In the genomic region with DNA sequence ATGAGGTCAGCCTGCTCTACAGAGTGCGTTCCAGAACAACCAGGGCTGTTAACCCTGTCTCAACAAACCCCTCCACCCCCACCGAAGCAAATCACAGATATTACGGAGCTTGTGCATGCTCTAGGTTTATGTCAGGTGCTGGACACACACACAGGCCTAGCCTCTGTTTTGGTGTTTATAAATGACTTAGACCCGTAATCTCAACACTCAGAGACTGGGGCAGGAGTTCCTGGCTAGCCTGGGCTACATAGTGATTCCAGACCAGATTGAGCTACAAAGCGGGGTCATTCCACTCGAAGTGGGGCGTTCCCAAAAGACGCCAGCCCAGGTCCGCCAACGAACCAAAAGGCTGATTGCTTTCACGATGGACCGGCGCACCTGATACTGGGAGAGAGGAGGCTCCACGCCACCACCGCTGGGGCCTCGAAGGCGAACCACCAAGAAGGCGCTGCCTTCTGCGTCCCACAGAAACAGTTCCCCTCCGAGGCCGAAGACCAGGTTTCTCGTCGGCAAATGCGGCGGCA, we compare ENCODE assay signal across 8 mouse cellular contexts. TPM values are rescaled to one million over a fixed set of nuclear protein-coding genes. Genes with fewer than 3 reads are reported as not detected.
DNase-seq lines count a peak whose midpoint lies in the region; ATAC-seq and TF ChIP-seq lines count a peak whose summit lies in the region.

No protein-coding gene starts in this region.

- no peaks in the 10 kb centered on the region for H3K9me3 ChIP-seq in kidney, embryonic 16.5 days (ENCODE audit: low read length)
- no peaks in the 10 kb centered on the region for H3K9me3 ChIP-seq in forebrain, embryonic 13.5 days (replicated peaks)
- no peaks in the 10 kb centered on the region for H3K9me3 ChIP-seq in liver, embryonic 11.5 days (ENCODE audit: control insufficient read depth, low read length)
- H3K9me3 ChIP-seq in stomach, embryonic 16.5 days (replicated peaks; ENCODE audit: control insufficient read depth, low read length), result no peaks in the 10 kb centered on the region

- DNase-seq in kidney, postnatal 10 days, result no peak
- no peak for DNase-seq in liver, embryonic 11.5 days (ENCODE audit: low spot score)
- DNase-seq in frontal cortex, adult 2 months (ENCODE audit: extremely low spot score in 1 of 2, low spot score in 1 of 2), result no peak

- peaks cover 28% of the 10 kb centered on the region for H3K36me3 ChIP-seq in kidney, embryonic 16.5 days (ENCODE audit: insufficient read depth, low read length)
- peaks cover 44% of the 10 kb centered on the region for H3K36me3 ChIP-seq in forebrain, embryonic 13.5 days (ENCODE audit: poor library complexity, severe bottlenecking)
- H3K36me3 ChIP-seq in liver, embryonic 11.5 days (ENCODE audit: control insufficient read depth, insufficient read depth, low read length), result peaks cover 10% of the 10 kb centered on the region; the same call in 1 of the 2 replicates
- peaks cover 15% of the 10 kb centered on the region for H3K36me3 ChIP-seq in stomach, embryonic 16.5 days (ENCODE audit: control insufficient read depth, insufficient read depth, low read length)

- H3K4me3 ChIP-seq in kidney, embryonic 16.5 days (ENCODE audit: low read length), result peak overlapping the region; percentile 73
- H3K4me3 ChIP-seq in bone marrow, adult 2 months (replicated peaks; ENCODE audit: control insufficient read depth, low read depth, low read length), result peak overlapping the region; percentile 92
- H3K4me3 ChIP-seq in forebrain, embryonic 13.5 days, result peak overlapping the region; percentile 71
- peak overlapping the region; percentile 89 for H3K4me3 ChIP-seq in liver, embryonic 11.5 days (ENCODE audit: low read depth, low read length)
- H3K4me3 ChIP-seq in stomach, embryonic 16.5 days (replicated peaks; ENCODE audit: low read length), result peak overlapping the region; percentile 73

- peak overlapping the region; percentile 91 for H3K4me2 ChIP-seq in kidney, embryonic 16.5 days (replicated peaks; ENCODE audit: low read depth, low read length)
- H3K4me2 ChIP-seq in forebrain, embryonic 13.5 days, result peak overlapping the region; percentile 88
- H3K4me2 ChIP-seq in liver, embryonic 11.5 days, result peak overlapping the region; percentile 79
- peak overlapping the region; percentile 95 for H3K4me2 ChIP-seq in stomach, embryonic 16.5 days (ENCODE audit: low read depth, low read length)

- 0 out of 2 replicates have a peak, but pooled peaks have one; percentile 5 for ATAC-seq in kidney, embryonic 16.5 days (ENCODE audit: low FRiP score, low TSS enrichment)
- ATAC-seq in forebrain, embryonic 13.5 days, result peak; percentile 26
- ATAC-seq in liver, embryonic 11.5 days (replicated peaks; ENCODE audit: low FRiP score), result no peak
- peak; percentile 3; the same call in 1 of the 2 replicates for ATAC-seq in stomach, embryonic 16.5 days (ENCODE audit: insufficient read depth, low FRiP score)
- no peak for ATAC-seq in activated CD4-positive, CD25-positive, alpha-beta regulatory T cell, adult 4 months

- no peak for TF ChIP-seq POLR2A in bone marrow, adult 2 months (IDR thresholded peaks at IDR 0.05; ENCODE audit: borderline replicate concordance, control insufficient read depth, low read depth, low read length)

- under 1% methylated on average over 25 of the region's 25 CpGs for WGBS in kidney, embryonic 16.5 days
- under 1% methylated on average over 25 of the region's 25 CpGs for WGBS in bone marrow, adult 2 months
- under 1% methylated on average over 25 of the region's 25 CpGs for WGBS in forebrain, embryonic 13.5 days
- 1% methylated on average over 25 of the region's 25 CpGs for WGBS in liver, embryonic 11.5 days
- under 1% methylated on average over 25 of the region's 25 CpGs for WGBS in stomach, embryonic 16.5 days

- peak overlapping the region; percentile 69 for H3K27ac ChIP-seq in kidney, embryonic 16.5 days (ENCODE audit: low read length)
- H3K27ac ChIP-seq in bone marrow, adult 2 months (ENCODE audit: control insufficient read depth, insufficient read depth, low read depth, low read length, poor library complexity), result peak overlapping the region; percentile 79
- peak overlapping the region; percentile 80 for H3K27ac ChIP-seq in forebrain, embryonic 13.5 days
- H3K27ac ChIP-seq in liver, embryonic 11.5 days (ENCODE audit: low read depth, low read length), result peak overlapping the region; percentile 77
- peak overlapping the region; percentile 86 for H3K27ac ChIP-seq in stomach, embryonic 16.5 days (ENCODE audit: low read length)

- no peak for TF ChIP-seq CTCF in bone marrow, adult 2 months (IDR thresholded peaks at IDR 0.05; ENCODE audit: control insufficient read depth, insufficient read depth, low read length)

- peak overlapping the region; percentile 85 for H3K9ac ChIP-seq in kidney, embryonic 16.5 days (replicated peaks; ENCODE audit: low read length)
- peak overlapping the region; percentile 81 for H3K9ac ChIP-seq in forebrain, embryonic 13.5 days
- H3K9ac ChIP-seq in liver, embryonic 11.5 days (ENCODE audit: low read depth, low read length), result peak overlapping the region; percentile 89
- peak overlapping the region; percentile 84 for H3K9ac ChIP-seq in stomach, embryonic 16.5 days (ENCODE audit: low read length)

- peaks cover 16% of the 10 kb centered on the region for H3K4me1 ChIP-seq in kidney, embryonic 16.5 days (ENCODE audit: insufficient read depth, low read length)
- H3K4me1 ChIP-seq in bone marrow, adult 2 months (ENCODE audit: control insufficient read depth, insufficient read depth, low read length), result peaks cover 3% of the 10 kb centered on the region; the same call in 1 of the 2 replicates
- H3K4me1 ChIP-seq in forebrain, embryonic 13.5 days, result peaks cover 24% of the 10 kb centered on the region
- peaks cover 3% of the 10 kb centered on the region; the same call in 1 of the 2 replicates for H3K4me1 ChIP-seq in liver, embryonic 11.5 days (replicated peaks; ENCODE audit: control insufficient read depth, insufficient read depth, low read length)
- peaks cover 16% of the 10 kb centered on the region for H3K4me1 ChIP-seq in stomach, embryonic 16.5 days (ENCODE audit: control insufficient read depth, insufficient read depth, low read length)

- H3K27me3 ChIP-seq in kidney, embryonic 16.5 days (ENCODE audit: insufficient read depth, low read length), result no peaks in the 10 kb centered on the region
- no peaks in the 10 kb centered on the region for H3K27me3 ChIP-seq in forebrain, embryonic 13.5 days
- H3K27me3 ChIP-seq in liver, embryonic 11.5 days (replicated peaks; ENCODE audit: control insufficient read depth, insufficient read depth, low read length), result no peaks in the 10 kb centered on the region
- no peaks in the 10 kb centered on the region for H3K27me3 ChIP-seq in stomach, embryonic 16.5 days (ENCODE audit: control insufficient read depth, insufficient read depth, low read length)

RNA-seq across cellular contexts. Expression of a gene that starts 0.4 kb away (rescaled TPM):
- 136 and 142 TPM in 2 replicates for polyA plus RNA-seq in kidney, embryonic 16.5 days (2015; fragmentation: Nextera tagmentation; extraction: Ambion mirVana)
- 40.0 and 63.1 TPM in 2 replicates for polyA plus RNA-seq in bone marrow, adult 2 months (2011; ENCODE audit: insufficient read depth, insufficient read length, low replicate concordance, missing spikeins)
- polyA plus RNA-seq in forebrain, embryonic 13.5 days (2015; fragmentation: Nextera tagmentation; extraction: Ambion mirVana), result 153 and 162 TPM in 2 replicates
- 125 and 144 TPM in 2 replicates for polyA plus RNA-seq in liver, embryonic 11.5 days (2014; fragmentation: Nextera tagmentation; extraction: Ambion mirVana)
- 107 and 116 TPM in 2 replicates for polyA plus RNA-seq in stomach, embryonic 16.5 days (2015; fragmentation: Nextera tagmentation; extraction: Ambion mirVana)
- 10 to 100 TPM; 65.6 to 75.9 TPM for polyA plus RNA-seq in activated CD4-positive, CD25-positive, alpha-beta regulatory T cell, adult 4 months (2017; shearing (Covaris generic))
- polyA plus RNA-seq in frontal cortex, adult 2 months (2012; rRNA removed), result 75.2 and 86.2 TPM in 2 replicates

RNA-seq across cellular contexts. Expression of a gene that starts 0.7 kb away (rescaled TPM):
- 70.7 and 83.0 TPM in 2 replicates for polyA plus RNA-seq in kidney, embryonic 16.5 days (2015; fragmentation: Nextera tagmentation; extraction: Ambion mirVana)
- 51.8 and 149 TPM in 2 replicates for polyA plus RNA-seq in bone marrow, adult 2 months (2011; ENCODE audit: insufficient read depth, insufficient read length, low replicate concordance, missing spikeins)
- polyA plus RNA-seq in forebrain, embryonic 13.5 days (2015; fragmentation: Nextera tagmentation; extraction: Ambion mirVana), result 92.5 and 96.0 TPM in 2 replicates
- polyA plus RNA-seq in liver, embryonic 11.5 days (2014; fragmentation: Nextera tagmentation; extraction: Ambion mirVana), result 111 and 124 TPM in 2 replicates
- 66.1 and 72.2 TPM in 2 replicates for polyA plus RNA-seq in stomach, embryonic 16.5 days (2015; fragmentation: Nextera tagmentation; extraction: Ambion mirVana)
- 10 to 100 TPM; 49.9 to 74.5 TPM for polyA plus RNA-seq in activated CD4-positive, CD25-positive, alpha-beta regulatory T cell, adult 4 months (2017; shearing (Covaris generic))
- polyA plus RNA-seq in frontal cortex, adult 2 months (2012; rRNA removed), result 58.9 and 63.3 TPM in 2 replicates

RNA-seq across cellular contexts. Expression of a gene that starts 13.5 kb away (rescaled TPM):
- polyA plus RNA-seq in kidney, embryonic 16.5 days (2015; fragmentation: Nextera tagmentation; extraction: Ambion mirVana), result 277 and 287 TPM in 2 replicates
- polyA plus RNA-seq in bone marrow, adult 2 months (2011; ENCODE audit: insufficient read depth, insufficient read length, low replicate concordance, missing spikeins), result 70.2 and 84.8 TPM in 2 replicates
- 229 and 242 TPM in 2 replicates for polyA plus RNA-seq in forebrain, embryonic 13.5 days (2015; fragmentation: Nextera tagmentation; extraction: Ambion mirVana)
- 568 and 569 TPM in 2 replicates for polyA plus RNA-seq in liver, embryonic 11.5 days (2014; fragmentation: Nextera tagmentation; extraction: Ambion mirVana)
- polyA plus RNA-seq in stomach, embryonic 16.5 days (2015; fragmentation: Nextera tagmentation; extraction: Ambion mirVana), result 211 and 239 TPM in 2 replicates
- polyA plus RNA-seq in activated CD4-positive, CD25-positive, alpha-beta regulatory T cell, adult 4 months (2017; shearing (Covaris generic)), result 10 to 100 TPM; 18.4 to 22.1 TPM
- polyA plus RNA-seq in frontal cortex, adult 2 months (2012; rRNA removed), result 79.9 and 94.5 TPM in 2 replicates

RNA-seq across cellular contexts. Expression of a gene that starts 34.9 kb away (rescaled TPM):
- 23.9 TPM in 2 replicates for polyA plus RNA-seq in kidney, embryonic 16.5 days (2015; fragmentation: Nextera tagmentation; extraction: Ambion mirVana)
- polyA plus RNA-seq in bone marrow, adult 2 months (2011; ENCODE audit: insufficient read depth, insufficient read length, low replicate concordance, missing spikeins), result 4.8 and 11.3 TPM in 2 replicates
- 11.9 and 14.8 TPM in 2 replicates for polyA plus RNA-seq in forebrain, embryonic 13.5 days (2015; fragmentation: Nextera tagmentation; extraction: Ambion mirVana)
- polyA plus RNA-seq in liver, embryonic 11.5 days (2014; fragmentation: Nextera tagmentation; extraction: Ambion mirVana), result 24.2 and 26.6 TPM in 2 replicates
- 16.4 and 16.5 TPM in 2 replicates for polyA plus RNA-seq in stomach, embryonic 16.5 days (2015; fragmentation: Nextera tagmentation; extraction: Ambion mirVana)
- polyA plus RNA-seq in activated CD4-positive, CD25-positive, alpha-beta regulatory T cell, adult 4 months (2017; shearing (Covaris generic)), result 1 to 10 TPM; 5.2 to 5.7 TPM
- 23.8 and 26.1 TPM in 2 replicates for polyA plus RNA-seq in frontal cortex, adult 2 months (2012; rRNA removed)

RNA-seq across cellular contexts. Expression of a gene that starts 50.1 kb away (rescaled TPM):
- 44.8 and 45.2 TPM in 2 replicates for polyA plus RNA-seq in kidney, embryonic 16.5 days (2015; fragmentation: Nextera tagmentation; extraction: Ambion mirVana)
- 22.1 and 29.4 TPM in 2 replicates for polyA plus RNA-seq in bone marrow, adult 2 months (2011; ENCODE audit: insufficient read depth, insufficient read length, low replicate concordance, missing spikeins)
- polyA plus RNA-seq in forebrain, embryonic 13.5 days (2015; fragmentation: Nextera tagmentation; extraction: Ambion mirVana), result 51.3 and 53.5 TPM in 2 replicates
- 31.3 and 31.9 TPM in 2 replicates for polyA plus RNA-seq in liver, embryonic 11.5 days (2014; fragmentation: Nextera tagmentation; extraction: Ambion mirVana)
- 38.2 and 41.9 TPM in 2 replicates for polyA plus RNA-seq in stomach, embryonic 16.5 days (2015; fragmentation: Nextera tagmentation; extraction: Ambion mirVana)
- 10 to 100 TPM; 14.3 to 22.6 TPM for polyA plus RNA-seq in activated CD4-positive, CD25-positive, alpha-beta regulatory T cell, adult 4 months (2017; shearing (Covaris generic))
- 13.4 and 13.5 TPM in 2 replicates for polyA plus RNA-seq in frontal cortex, adult 2 months (2012; rRNA removed)

Comparison
In these comparisons a context has a peak if more than half of its experiments do, and no peak if none do; other contexts are left out.
1. ATAC-seq: peak in kidney, embryonic 16.5 days (single experiment), forebrain, embryonic 13.5 days (single experiment) and stomach, embryonic 16.5 days (single experiment); none in liver, embryonic 11.5 days (single experiment) and activated CD4-positive, CD25-positive, alpha-beta regulatory T cell, adult 4 months (single experiment).
2. Peak in every context shown above with its lines, with median percentiles within 50 percentile points of each other: H3K27ac ChIP-seq, H3K4me2 ChIP-seq, H3K4me3 ChIP-seq and H3K9ac ChIP-seq.